Mouse (Mus musculus): ENCODE data around the gene Tas2r135.

Tas2r135 gene

DNA sequence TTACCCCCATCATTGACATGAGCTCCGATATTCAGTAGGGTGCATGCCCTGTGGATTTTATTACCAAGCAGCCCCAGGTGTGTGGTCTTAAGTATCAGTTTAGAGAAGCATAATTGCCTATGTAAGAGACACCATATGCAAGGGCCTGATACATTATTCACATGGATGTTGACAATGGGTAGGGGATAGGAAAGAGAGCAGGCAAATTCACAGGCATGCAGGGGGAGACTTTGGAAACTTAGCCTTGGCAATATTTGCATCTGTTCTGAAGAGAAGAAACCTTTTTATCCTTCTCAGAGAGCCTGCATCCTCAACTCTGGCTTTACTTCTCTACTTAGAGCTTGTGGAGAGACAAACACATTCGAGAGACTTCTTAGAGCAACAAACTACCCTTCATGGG lies at the start of gene Tas2r135:
Tas2r135 (plus strand) TSS at position 301 of the 400 bp plus-strand sequence.
- DNase-seq (ENCODE audit: low spot score in 2 of 2), result no peak

DNA sequence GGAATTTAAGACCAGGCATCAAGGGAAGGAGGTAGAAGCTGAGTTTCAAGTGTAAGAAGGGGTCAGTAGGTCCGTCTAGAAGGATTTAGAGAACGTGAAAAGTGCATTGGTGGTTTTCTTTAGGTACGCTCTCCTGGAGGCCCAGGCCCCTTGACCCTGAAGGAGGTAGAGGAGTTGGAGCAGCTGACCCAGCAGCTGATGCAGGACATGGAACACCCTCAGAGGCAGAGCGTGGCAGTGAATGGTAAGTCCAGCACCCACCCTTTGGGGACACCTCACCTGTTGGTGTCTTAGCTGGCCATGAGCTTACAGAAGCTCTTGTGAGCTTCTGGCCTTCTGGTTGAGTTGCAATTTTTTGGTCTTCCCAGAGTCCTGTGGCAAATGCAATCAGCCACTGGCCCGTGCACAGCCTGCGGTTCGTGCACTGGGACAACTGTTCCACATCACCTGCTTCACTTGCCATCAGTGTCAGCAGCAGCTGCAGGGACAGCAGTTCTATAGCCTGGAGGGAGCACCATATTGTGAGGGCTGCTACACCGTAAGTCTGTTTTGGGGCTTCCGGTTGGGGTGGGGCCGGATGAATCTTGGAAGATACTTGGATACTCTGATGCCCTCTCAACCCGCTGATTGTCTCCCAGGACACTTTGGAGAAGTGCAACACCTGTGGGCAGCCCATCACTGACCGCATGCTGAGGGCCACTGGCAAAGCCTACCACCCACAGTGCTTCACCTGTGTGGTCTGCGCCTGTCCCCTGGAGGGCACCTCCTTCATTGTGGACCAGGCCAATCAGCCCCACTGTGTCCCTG lies 49.2 kb upstream of the Tas2r135 start:
- no peak for DNase-seq (ENCODE audit: low spot score in 2 of 2)

DNA sequence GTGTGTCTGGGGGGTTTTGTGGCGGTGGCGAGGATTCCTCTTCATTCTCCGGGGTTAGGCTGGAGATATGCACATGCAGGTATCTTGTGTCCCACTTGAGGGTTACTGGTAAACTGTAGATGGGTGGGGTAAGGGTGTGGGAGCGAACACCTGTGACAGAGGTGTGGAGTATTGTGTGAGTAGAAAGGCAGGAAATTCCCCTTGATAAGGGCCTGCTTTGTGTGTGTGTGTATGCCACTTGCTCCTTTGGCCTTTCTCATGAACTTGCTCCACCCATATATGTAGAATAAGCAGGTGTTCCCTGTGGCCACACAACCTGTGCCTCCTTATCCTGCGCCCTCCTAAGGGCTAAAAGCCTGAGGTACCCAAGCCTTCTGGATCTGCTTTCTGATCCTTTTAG lies 48.3 kb upstream of the Tas2r135 start:
- no peak for DNase-seq (ENCODE audit: low spot score in 2 of 2)

DNA sequence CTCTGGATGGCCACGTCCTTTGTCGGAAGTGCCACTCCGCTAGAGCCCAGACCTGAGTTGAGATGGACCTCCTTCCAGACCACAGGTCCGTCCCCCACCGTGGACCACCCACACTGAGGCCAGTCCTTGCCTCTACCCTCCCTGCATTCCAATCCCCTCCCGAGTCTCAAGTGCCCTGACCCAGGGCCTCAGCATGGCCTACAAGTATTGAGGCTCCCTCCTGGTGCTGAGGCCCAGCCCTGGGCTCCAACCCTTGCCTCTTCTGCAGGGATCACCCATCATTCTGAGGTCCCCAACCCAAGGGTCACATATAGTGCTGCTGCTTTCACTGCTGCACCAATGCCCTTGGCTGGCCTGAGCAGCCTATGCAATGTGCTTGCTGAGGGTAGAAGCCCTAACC lies 47.3 kb upstream of the Tas2r135 start:
- DNase-seq (ENCODE audit: low spot score in 2 of 2), result no peak

DNA sequence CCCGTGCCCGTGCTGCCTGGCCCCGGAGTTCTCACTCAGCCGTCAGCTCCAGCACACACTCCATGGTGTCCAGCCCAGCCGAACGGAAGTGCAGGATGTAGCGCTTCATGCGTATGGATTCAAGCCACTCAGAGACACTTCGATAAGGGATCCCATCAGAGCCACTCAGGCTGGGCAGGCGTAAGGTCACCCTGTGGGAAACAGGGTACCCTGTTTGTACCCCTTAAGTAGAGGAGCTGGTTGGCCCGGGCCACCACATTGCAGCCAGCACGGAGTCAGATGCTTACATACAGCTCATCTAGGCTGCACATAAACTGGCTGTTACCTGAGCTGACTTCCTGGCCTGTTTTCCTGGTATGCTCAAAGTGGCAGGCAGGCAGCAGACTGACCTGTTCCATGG lies 46.3 kb upstream of the Tas2r135 start:
- no peak for DNase-seq (ENCODE audit: low spot score in 2 of 2)

DNA sequence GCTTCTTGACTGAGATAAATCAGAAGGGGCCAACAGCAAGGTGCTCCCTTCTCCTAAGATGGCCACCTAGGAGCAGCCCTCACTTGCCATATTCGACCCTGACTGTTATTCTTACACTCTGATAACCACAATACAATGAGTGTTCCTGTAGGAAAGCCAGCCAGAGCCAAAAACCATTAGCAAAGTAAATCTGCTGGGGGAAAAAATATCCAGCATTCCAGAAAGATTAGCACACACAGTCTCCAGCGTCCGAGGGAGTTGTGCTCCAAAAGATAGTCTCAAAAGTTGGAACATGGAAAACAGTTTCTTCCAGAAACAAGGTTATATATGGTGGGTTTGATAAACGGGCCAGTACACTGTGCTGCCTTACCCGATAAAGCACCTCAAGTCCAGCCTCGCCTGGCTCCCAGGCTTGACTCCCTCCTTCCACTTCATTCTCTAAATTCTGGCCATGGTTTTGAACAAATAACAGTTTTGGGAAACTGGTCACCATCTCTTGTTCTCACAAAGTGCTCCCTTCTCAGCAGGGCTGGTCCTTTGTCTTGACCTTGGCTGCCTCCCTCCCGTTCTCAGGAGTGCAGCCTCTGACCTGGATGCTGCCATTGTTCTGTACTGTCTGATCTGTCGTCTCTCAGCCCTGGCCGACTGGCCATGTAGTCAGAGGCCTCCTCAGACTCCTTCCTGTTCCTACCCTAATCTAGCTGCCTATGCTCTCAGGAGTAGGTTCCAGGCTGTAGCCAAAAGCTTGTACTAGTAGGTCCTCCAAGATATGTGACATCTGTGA lies 45.7 kb upstream of the Tas2r135 start:
- DNase-seq (ENCODE audit: low spot score in 2 of 2), result no peak

DNA sequence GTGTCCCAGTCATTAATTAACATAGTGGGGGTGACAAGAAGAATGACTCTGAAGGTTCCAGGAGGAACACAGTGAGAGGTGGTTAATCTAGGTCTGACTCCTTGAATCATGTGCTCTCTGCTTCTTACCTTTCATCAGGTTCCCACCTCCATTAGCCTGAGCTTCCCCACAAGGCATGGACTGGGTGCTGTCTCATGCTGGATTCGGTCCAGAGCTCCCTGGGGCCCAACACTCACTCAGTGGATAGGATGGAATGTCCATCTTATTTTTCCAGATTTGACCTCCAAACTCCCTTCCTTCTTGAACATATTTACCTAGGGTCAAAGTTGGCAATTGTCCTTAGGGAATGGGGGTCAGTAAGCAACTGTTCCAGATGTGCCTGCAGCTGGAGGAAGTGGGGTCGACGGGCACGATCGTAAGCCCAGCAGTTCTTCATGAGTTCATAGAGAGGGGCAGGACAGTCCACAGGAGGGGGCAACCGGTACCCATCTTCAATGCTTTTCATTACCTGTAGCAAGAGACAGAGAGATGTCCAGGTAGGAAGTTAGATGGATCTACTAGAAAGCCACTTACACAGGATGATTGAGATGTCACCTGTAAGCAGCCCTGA lies 44.9 kb upstream of the Tas2r135 start:
- DNase-seq (ENCODE audit: low spot score in 2 of 2), result no peak

DNA sequence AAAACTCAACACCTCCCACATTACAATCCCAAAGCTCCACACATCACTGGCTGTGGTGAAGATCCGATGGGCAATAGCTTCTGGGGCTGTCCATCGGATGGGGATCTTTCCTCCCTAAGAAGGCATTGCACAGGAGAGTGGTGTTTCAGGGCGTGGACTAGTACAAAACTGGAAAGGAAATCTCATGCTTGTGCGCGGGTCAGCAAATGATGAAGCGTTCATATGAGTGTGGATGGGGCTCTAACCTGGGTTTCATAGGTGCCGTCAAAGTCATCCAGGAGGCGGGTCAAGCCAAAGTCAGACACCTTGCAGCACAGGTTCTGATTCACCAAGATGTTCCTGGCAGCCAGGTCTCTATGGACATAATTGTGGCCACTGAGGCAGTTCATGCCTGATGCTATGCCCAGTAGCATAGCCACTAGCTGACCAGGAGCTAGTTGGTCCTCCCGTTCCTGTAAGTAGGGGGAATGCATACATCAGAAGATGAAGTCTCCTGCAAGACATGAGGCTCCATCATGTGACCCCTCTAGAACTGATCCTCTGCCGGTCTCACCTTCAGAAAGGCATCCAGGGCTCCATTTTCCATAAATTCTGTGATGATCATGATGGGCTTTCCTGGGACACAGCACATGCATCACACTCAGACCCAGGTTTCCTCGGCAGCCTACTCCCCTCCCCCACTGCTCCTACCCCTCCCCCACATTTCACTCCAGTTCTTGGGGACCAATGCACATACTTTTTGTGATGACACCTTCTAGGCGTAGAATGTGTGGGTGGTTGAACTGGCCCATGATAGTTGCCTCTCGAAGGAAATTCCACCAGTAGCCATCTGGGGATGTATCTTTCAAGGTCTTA lies 44.0 kb upstream of the Tas2r135 start:
- DNase-seq (ENCODE audit: low spot score in 2 of 2), result no peak

DNA sequence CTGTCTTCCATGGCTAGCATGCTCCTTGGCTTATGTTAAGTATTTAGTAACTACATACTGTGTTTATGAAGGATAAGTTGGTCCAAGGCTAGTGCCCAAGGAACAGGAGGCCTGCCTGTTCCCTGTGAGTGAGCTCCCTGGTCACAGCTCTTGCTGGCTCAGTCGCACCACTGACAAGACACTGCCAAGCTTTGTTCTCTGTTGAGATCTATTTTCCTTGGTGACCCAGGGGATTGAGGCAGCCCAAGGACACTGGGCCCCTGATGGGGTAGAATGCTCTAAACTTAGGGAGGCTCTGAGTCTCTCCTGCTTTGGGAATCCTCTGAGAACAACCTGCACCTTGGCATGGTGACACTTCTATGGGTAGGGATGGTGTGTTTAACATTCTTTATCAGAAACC lies 43.2 kb upstream of the Tas2r135 start:
- no peak for DNase-seq (ENCODE audit: low spot score in 2 of 2)

DNA sequence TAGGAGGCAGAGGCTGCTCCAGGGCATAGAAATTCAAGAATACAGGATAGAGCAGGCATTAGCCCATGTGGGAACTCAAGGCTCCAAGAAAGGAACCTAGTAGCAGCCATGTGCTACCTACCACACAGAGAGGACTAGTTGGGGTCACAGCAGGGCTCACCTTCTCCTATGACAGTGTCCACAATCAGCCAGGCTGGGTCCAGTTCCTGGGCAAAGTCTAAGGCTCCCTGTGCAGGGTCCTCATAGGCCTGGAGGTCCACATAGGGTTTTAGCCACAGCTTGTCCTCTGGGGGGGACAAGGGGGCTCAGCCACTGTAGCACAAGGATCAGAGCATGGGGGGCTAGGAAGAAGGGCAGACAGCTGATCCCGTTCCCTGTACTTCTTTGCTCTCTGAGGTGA lies 42.7 kb upstream of the Tas2r135 start:
- DNase-seq (ENCODE audit: low spot score in 2 of 2), result no peak

DNA sequence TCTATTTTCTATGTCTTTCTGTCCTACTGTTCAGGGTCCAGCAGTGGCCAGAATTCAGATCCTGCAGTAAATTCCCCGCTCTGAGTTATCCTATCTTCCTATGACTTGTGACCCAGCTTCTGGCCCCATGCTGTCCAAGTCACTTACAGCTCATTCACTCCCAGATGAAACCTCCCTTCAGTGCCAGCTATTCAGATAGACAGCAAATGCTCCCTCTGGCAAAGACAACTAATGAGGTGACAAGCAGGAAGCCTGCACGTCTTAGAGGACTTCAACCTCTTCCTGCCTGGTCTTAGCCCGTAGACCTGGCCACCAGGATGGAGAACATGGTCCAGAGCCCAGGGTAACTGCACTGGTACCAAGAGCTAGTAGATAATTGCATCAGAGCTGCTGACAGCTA lies 42.3 kb upstream of the Tas2r135 start:
- no peak for DNase-seq (ENCODE audit: low spot score in 2 of 2)

DNA sequence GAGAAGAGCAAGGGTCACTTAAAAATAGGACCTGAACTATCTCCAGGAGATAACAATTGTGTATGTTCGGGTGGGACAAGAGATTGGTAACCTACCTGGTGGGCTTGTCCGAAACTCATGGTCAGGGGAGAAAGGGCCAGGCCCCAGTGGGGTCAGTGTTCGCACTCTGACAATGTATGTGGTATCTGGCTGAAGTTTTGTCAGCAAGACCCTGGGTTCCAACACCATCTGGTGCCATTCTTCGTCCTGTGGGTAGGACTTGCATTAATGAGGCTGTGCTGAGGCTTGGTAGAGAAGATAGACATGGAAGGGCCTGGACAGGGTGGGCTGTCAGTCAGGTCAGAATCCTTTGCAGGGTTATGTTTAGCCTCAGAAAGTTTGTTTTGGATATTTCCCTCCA lies 41.2 kb upstream of the Tas2r135 start:
- DNase-seq (ENCODE audit: low spot score in 2 of 2), result no peak

DNA sequence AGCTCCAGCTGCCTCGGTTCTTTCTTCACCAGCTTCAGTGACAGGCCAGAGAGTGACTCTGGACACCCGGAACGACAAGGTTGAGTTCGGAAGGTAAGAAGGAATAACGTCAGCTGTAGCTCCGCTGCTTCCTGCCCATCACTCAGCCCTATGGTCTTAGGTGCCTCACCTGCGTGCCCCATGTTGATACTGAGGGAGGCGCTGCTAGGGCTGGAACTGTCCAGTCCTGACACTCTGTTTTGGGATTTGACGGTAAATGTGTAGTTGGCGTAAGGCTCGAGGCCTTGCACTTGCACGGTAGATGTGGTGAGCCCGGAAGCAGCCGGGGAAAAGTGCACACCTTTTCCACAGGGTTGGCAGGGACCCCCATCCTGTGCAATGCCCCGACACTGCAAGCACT lies 40.6 kb upstream of the Tas2r135 start:
- no peak for DNase-seq (ENCODE audit: low spot score in 2 of 2)

DNA sequence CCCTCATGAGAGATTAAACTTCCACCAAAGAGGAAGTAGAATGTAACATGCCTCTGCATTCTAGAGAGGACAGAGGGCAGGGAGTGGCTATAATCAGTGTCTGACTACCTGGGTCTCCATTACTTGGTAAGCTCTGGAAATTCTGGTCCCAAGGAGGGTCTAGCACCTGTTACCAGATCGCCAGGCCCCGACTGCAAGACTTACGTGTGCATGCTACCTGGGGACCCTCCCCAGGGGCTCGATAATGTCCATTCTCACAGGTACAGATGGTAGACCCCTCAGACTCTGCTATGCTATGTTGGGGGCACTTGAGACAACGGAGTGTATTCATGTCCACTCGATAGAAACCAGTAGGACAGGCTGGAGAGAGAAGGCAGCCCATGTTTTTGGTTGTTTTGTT lies 40.0 kb upstream of the Tas2r135 start:
- DNase-seq (ENCODE audit: low spot score in 2 of 2), result no peak

DNA sequence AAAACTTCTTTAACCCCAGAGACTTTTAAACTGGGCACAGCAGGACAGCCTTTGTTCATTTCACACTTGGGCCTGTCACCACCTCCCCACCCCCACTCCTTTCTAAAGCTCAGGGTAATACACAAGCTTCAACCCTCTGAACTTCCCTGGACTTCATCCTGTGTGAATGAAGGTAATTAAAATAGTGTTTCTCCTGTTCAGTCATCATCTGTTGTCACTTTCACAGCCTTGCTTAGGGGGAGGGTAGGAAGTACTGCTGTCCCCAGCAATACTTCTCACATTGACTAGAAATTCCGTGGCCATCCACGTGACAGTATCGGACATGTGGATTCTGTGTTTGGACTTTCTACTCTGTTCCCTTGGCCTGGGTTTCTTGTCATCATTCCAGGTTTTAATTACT lies 35.4 kb upstream of the Tas2r135 start:
- DNase-seq (ENCODE audit: low spot score in 2 of 2), result no peak

DNA sequence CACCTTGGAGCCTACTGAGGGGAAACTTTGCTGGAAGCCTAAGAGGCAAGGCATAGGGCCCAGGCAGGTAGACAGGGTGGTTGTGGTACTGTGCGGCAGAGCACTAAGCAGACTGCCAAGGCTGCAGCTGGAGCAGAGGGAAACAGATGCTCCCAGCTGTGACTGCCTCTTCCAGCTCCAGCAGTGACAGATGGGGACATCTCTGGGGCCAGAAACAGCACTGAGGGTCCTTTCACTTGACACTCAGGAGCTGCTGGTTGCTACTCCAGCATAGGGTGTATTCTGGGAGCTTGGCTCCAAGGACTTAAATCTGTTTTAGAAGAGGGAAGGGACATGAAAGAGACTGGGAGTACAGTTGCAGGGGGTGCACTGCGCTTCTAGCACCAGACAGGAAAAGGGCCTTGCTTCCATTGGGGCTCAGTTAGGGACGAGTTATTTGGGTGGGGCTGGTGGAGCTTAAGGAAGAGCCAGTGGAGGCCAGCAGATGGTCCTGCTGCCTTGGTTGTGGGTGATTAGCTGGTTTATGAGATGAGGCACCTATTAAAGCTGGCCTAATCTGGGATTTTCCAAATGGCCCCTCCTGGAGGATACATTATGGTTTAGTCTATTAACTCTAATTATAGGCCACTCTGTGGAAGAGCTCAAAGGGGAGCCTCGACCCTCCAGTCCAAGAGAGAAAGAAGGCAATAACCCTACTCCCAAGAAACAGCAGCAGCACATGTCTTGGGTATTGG lies 34.4 kb upstream of the Tas2r135 start:
- no peak for DNase-seq (ENCODE audit: low spot score in 2 of 2)

DNA sequence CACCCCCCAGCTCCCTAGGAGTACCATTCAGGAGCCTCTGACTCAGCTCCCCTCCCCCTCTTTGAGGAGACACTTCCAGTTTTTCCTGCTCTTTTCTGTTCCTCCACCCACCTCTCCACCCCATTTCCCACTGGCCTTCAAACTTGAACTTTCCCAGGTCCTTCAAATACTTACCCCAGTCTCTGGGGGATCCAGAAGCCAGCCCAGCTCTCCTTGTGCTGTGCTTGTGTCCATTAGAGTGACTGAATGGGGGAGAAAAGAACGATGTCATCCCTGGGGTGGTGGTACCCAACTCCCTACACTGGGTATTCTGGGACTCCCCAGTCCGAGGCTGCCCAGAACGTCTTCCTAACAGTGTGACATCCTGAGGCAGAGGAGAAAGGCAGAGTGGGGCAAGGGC lies 33.2 kb upstream of the Tas2r135 start:
- DNase-seq (ENCODE audit: low spot score in 2 of 2), result no peak

DNA sequence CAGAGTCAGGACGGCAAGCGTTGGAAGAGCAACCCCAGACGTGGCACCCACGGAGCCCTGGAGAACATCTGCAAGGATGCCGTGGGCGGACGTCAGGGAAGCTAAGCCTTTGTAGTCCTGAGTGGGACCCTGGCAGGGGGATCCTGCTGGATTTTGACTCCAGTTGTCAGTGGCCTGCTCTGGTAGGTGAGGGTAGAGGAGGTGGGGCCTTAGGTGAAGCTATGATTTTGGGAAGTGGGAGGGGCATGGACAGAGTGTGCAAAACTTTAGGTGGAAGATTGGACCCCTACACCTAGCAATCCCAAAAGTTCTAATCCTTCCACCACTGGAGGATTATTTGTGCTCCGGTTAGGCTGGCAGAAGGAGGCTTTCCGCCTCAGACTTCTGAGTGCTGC lies 32.8 kb upstream of the Tas2r135 start:
- DNase-seq (ENCODE audit: low spot score in 2 of 2), result no peak

DNA sequence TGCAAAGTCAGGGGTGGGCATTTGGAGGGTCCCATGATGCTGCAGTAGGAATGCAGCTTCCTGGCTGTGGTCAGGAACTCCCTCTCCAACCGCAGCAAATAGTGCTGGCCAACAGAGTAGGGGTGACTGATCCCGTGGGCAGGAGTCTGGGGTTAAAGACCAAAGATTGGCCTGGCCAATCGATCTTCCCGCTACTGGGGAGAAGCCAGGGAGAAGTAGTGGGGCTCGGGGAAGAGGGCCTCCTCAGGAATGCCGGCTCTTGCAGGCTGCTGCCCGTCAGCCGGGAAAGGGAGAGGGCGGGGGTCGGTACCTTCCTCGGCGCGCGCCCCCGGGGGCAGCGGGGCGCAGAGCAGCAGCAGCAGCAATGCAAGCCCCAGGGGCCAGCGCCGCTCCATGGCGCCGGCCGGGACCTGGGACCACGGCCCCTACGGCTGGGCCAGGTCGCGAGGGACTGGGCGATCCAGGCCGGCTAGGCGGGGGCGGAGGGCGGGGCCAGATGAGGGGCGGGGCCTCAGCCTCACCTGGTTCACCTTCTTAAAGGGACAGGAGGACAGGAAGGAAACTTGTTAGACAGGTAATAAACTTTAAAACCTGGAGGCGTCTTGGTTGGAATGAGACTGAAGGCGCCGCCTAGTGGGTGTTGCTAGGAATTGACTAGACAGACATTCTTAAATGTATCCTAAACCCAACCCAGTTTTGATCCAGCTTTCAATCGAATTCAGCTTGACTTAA lies 32.3 kb upstream of the Tas2r135 start, which contains the start of gene Epha1:
Epha1 (minus strand) TSS at position 453 of the 732 bp plus-strand sequence.
- DNase-seq (ENCODE audit: low spot score in 2 of 2), result peak in 1 of 2 experiments; percentile 51

DNA sequence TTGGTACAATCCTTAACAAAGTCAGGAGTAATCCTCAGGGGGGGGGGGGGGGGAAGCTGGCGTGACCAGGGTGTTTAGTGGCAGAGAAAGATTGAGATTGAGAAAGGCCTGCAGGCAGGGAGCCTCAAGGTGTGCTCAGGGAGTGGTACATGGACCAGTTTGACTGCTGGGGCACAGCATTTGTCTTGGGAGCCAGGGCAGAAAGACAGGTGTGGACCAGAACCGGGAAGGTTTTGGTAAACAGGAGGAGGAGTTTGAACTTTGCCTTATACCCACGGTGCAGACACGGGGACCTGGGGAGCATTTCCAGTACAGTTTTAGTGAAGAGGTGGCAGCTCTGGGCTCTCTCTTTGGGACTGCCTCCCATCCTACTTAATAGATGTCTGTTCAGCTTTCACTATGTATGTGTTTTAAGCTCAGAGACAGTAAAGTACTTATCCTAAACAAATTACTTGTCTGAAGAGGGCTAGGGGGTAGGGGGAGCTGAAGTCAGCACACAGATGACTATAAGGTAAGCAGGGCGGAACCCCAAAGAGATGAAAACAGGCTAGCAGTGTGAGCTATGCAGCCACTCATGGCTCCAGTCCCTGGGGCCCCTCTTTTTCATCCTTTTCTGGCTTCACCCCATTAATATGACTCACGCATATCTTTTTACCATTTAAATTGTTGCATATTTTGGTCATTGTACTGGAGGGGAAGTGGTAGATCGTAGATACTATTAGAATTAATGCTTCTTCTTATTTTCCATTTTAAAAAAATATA lies 31.4 kb upstream of the Tas2r135 start:
- no peak for DNase-seq (ENCODE audit: low spot score in 2 of 2)
